Mouse (Mus musculus) ES-E14 (cell line): ENCODE data around the gene Glul. TPM values are rescaled to one million over a fixed set of nuclear protein-coding genes. Genes with fewer than 3 reads are reported as not detected.

Experiments used
- DNase-seq: peaks from one replicate; pipeline ENCODE4 v3.0.0-alpha.2; 2013; ENCODE audit warnings: low read depth, low spot score
- H3K27ac ChIP-seq: 2 replicates; pipeline ENCODE4 v1.5.1; 2012; ENCODE audit warnings: low read depth, mild to moderate bottlenecking, low read length, moderate library complexity, mixed read lengths; ENCODE audit not compliant: poor library complexity, insufficient read depth, severe bottlenecking
- H3K36me3 ChIP-seq: 2 replicates; pipeline ENCODE4 v1.6.1; 2012; ENCODE audit warnings: mild to moderate bottlenecking, low read length, moderate library complexity, mixed read lengths; ENCODE audit not compliant: control insufficient read depth, poor library complexity, insufficient read depth, severe bottlenecking
- H3K4me1 ChIP-seq, 2 experiments: fragments of 150-350 bp in 1 of 2; sonication (generic) in 1 of 2; 2 replicates each; pipeline ENCODE4 v1.6.1; 2012; ENCODE audit warnings: low read length in 2 of 2, mild to moderate bottlenecking in 1 of 2, mixed read lengths in 1 of 2; ENCODE audit not compliant: control insufficient read depth in 2 of 2, insufficient read depth in 2 of 2, poor library complexity in 1 of 2
- H3K4me3 ChIP-seq, 2 experiments: fragments of 150-350 bp in 1 of 2; sonication (generic) in 1 of 2; 2 replicates each; pipeline ENCODE4 v1.5.1; 2012; ENCODE audit warnings: low read length in 2 of 2, low read depth in 1 of 2, mild to moderate bottlenecking in 1 of 2, mixed read lengths in 1 of 2; ENCODE audit not compliant: insufficient read depth in 1 of 2, poor library complexity in 1 of 2, severe bottlenecking in 1 of 2
- H3K9ac ChIP-seq: 2 replicates; pipeline ENCODE4 v1.6.1; 2012; ENCODE audit warnings: low read depth, mild to moderate bottlenecking, low read length, mixed read lengths; ENCODE audit not compliant: poor library complexity, insufficient read depth, severe bottlenecking
- H3K9me3 ChIP-seq: fragments of 150-350 bp; sonication (generic); 2 replicates; pipeline ENCODE4 v1.6.1; 2012; ENCODE audit warnings: low read depth, mild to moderate bottlenecking, low read length; ENCODE audit not compliant: control insufficient read depth, insufficient read depth
- CHD2 ChIP-seq: IDR thresholded peaks from 2 replicates; pipeline ENCODE4 v1.6.1; 2014; ENCODE audit warnings: mild to moderate bottlenecking, low read depth, low read length, inconsistent platforms
- HCFC1 ChIP-seq: IDR thresholded peaks from 2 replicates; pipeline ENCODE4 v1.6.1; 2012; ENCODE audit warnings: low read length, inconsistent platforms, borderline replicate concordance; ENCODE audit not compliant: insufficient read depth
- MAFK ChIP-seq: IDR thresholded peaks from 2 replicates; pipeline ENCODE4 v1.6.1; 2014; ENCODE audit warnings: mild to moderate bottlenecking, low read depth, low read length, inconsistent platforms; ENCODE audit not compliant: insufficient read depth
- ZC3H11A ChIP-seq: IDR thresholded peaks from 2 replicates; pipeline ENCODE4 v1.6.1; 2012; ENCODE audit warnings: low read depth, mild to moderate bottlenecking, inconsistent platforms, low read length, borderline replicate concordance
- ZNF384 ChIP-seq: IDR thresholded peaks from 2 replicates; pipeline ENCODE4 v1.6.1; 2012; ENCODE audit warnings: low read depth, low read length, inconsistent platforms
- in situ Hi-C, 2 experiments: fragments of 600-800 bp; cut with MboI; formaldehyde crosslinking; loops; one replicate each; pipeline ENCODE4 v1.15.1; 2025; ENCODE audit warnings: low sequenced_read_pairs in 2 of 2, inconsistent platforms in 1 of 2; ENCODE audit not compliant: unreplicated experiment in 2 of 2
- total RNA-seq: library from RNA; depleted of rRNA; stranded (reverse); fragments of 300-350 nt; gene quantifications from 2 replicates; pipeline ENCODE4 v1.2.3, GENCODE M21; 2012; rRNA removed

Gene Glul
- total RNA-seq, 1 experiment, result 107 TPM

- H3K27ac ChIP-seq, result no peak overlapping the region
- H3K4me1 ChIP-seq, result no peaks in the 10 kb centered on the region
- TF ChIP-seq ZNF384, result no peak
- TF ChIP-seq CHD2, result no peak
- no peak for TF ChIP-seq HCFC1
- no peak for TF ChIP-seq ZC3H11A
- no peak for TF ChIP-seq MAFK
- no peaks in the 10 kb centered on the region for H3K36me3 ChIP-seq
- H3K9ac ChIP-seq, result no peak overlapping the region
- no peaks in the 10 kb centered on the region for H3K9me3 ChIP-seq
- DNase-seq, result no peak
- H3K4me3 ChIP-seq, result no peak overlapping the region
- in situ Hi-C loops, result no loop called here
Observed at GRCm38 (mm10) chr1:153947837-153948236, 48.1 kb downstream of the Glul start.

- H3K4me3 ChIP-seq, result peak overlapping the region in 1 of 2 experiments; percentile 25; a peak in 1 of 4 replicates
- H3K9me3 ChIP-seq, result no peaks in the 10 kb centered on the region
- no peak for TF ChIP-seq CHD2
- no peak for TF ChIP-seq MAFK
- no peak for TF ChIP-seq ZC3H11A
- TF ChIP-seq ZNF384, result no peak
- no peak for TF ChIP-seq HCFC1
- in situ Hi-C loops, result no loop called here
- no peak overlapping the region for H3K9ac ChIP-seq
- no peak for DNase-seq
- H3K36me3 ChIP-seq, result no peaks in the 10 kb centered on the region
- no peak overlapping the region for H3K27ac ChIP-seq
- H3K4me1 ChIP-seq, result 0 out of 4 replicates have a peak, but pooled peaks cover 0 to 2% of the 10 kb centered on the region in 2 experiments
Observed at GRCm38 (mm10) chr1:153953232-153953631, 53.5 kb downstream of the Glul start.

- Histone ChIP-seq H3K36me3 (no peaks in the 10 kb centered on the region), H3K27ac (no peak overlapping the region), H3K9ac (no peak overlapping the region), H3K4me1 (0 out of 4 replicates have a peak, but pooled peaks cover 0 to 2% of the 10 kb centered on the region in 2 experiments), H3K9me3 (no peaks in the 10 kb centered on the region), H3K4me3 (0 out of 4 replicates have a peak overlapping the region, but pooled peaks of 1 of the 2 experiments have one; percentile 16)
- TF ChIP-seq MAFK (no peak), CHD2 (no peak), HCFC1 (no peak), ZNF384 (no peak), ZC3H11A (no peak)
- in situ Hi-C loops, result no loop called here
- DNase-seq, result no peak
Observed at GRCm38 (mm10) chr1:153953797-153954196, 54.1 kb downstream of the Glul start.

GRCm38 (mm10) chr1:153957850-153958249 is 58.1 kb downstream of the Glul start:
- Histone ChIP-seq H3K4me1 (0 out of 4 replicates have a peak, but pooled peaks cover 0 to 2% of the 10 kb centered on the region in 2 experiments), H3K9ac (no peak overlapping the region), H3K4me3 (no peak overlapping the region), H3K36me3 (no peaks in the 10 kb centered on the region), H3K27ac (no peak overlapping the region), H3K9me3 (no peaks in the 10 kb centered on the region)
- TF ChIP-seq ZC3H11A, result no peak
- TF ChIP-seq HCFC1, result no peak
- TF ChIP-seq ZNF384, result no peak
- no peak for TF ChIP-seq CHD2
- no peak for TF ChIP-seq MAFK
- in situ Hi-C loops, result no loop called here
- DNase-seq, result no peak

Other genes with a start within 250 kb of the Glul start
- gene Rgs8, start 246.9 kb upstream of the Glul start, total RNA-seq, result 0.26 and 0.31 TPM in 2 replicates
- 4.5 and 8.6 TPM in 2 replicates for gene Rgs16, start 159.6 kb upstream of the Glul start, total RNA-seq
- 0.11 TPM in 1 of 2 replicates, not detected in the other for gene Rnasel, start 150.5 kb upstream of the Glul start, total RNA-seq
- not detected in 2 replicates for gene Rgsl1, start 55.8 kb upstream of the Glul start, total RNA-seq
- gene Teddm1b, start 25.6 kb upstream of the Glul start, total RNA-seq, result 0.16 and 0.27 TPM in 2 replicates
- gene Teddm1a, start 8.2 kb upstream of the Glul start, total RNA-seq, result not detected in 2 replicates
- gene Teddm2, start 284 bp downstream of the Glul start, total RNA-seq, result 0.62 and 0.63 TPM in 2 replicates